Mouse (Mus musculus) liver, embryonic 13.5 days (tissue): ENCODE data around the gene Nxnl2. TPM values are rescaled to one million over a fixed set of nuclear protein-coding genes. Genes with fewer than 3 reads are reported as not detected.

Experiments used
- ATAC-seq: fragments of 200-750 bp; cut with Nextera tagmentation; 2 replicates; pipeline ENCODE4 v1.8.0; 2017; ENCODE audit warnings: low read depth, mild to moderate bottlenecking, moderate number of reproducible peaks, moderate library complexity
- DNase-seq: peaks from one replicate; pipeline ENCODE4 v3.0.0; 2022
- H3K27ac ChIP-seq: fragments of 300-500 bp; sonication (generic); 2 replicates; pipeline ENCODE4 v1.5.1; 2015; ENCODE audit warnings: moderate library complexity, mild to moderate bottlenecking, inconsistent platforms
- H3K27me3 ChIP-seq: fragments of 300-500 bp; sonication (generic); 2 replicates; pipeline ENCODE4 v1.6.1; 2015; ENCODE audit warnings: mild to moderate bottlenecking, inconsistent platforms
- H3K36me3 ChIP-seq: fragments of 300-500 bp; sonication (generic); 2 replicates; pipeline ENCODE4 v1.6.1; 2015; ENCODE audit warnings: mild to moderate bottlenecking, inconsistent platforms
- H3K4me1 ChIP-seq: fragments of 300-500 bp; sonication (generic); replicated peaks from 2 replicates; pipeline ENCODE4 v1.6.1; 2015; ENCODE audit warnings: inconsistent platforms
- H3K4me2 ChIP-seq: fragments of 300-500 bp; sonication (generic); 2 replicates; pipeline ENCODE4 v1.6.1; 2015; ENCODE audit warnings: inconsistent platforms, mild to moderate bottlenecking, moderate library complexity
- H3K4me3 ChIP-seq: fragments of 300-500 bp; sonication (generic); replicated peaks from 2 replicates; pipeline ENCODE4 v1.5.1; 2015; ENCODE audit warnings: mild to moderate bottlenecking, inconsistent platforms
- H3K9ac ChIP-seq: fragments of 300-500 bp; sonication (generic); 2 replicates; pipeline ENCODE4 v1.6.1; 2015; ENCODE audit warnings: mild to moderate bottlenecking, inconsistent platforms
- H3K9me3 ChIP-seq: fragments of 300-500 bp; sonication (generic); replicated peaks from 2 replicates; pipeline ENCODE4 v1.6.1; 2016; ENCODE audit warnings: inconsistent platforms
- WGBS: fragments of 180-500 bp; shearing (Covaris S2); methylation state at CpG from one replicate; pipeline ENCODE4 v1.1.7; 2015; ENCODE audit not compliant: insufficient replicate concordance; 5-methylcytosine and 5-hydroxymethylcytosine counted together
- polyA plus RNA-seq: library from polyadenylated mRNA; unstranded; fragments of >200 nt; fragmentation: Nextera tagmentation; extraction: Ambion mirVana; gene quantifications from 2 replicates; pipeline ENCODE4 v1.2.1, GENCODE M21; 2015

Nxnl2 gene
- polyA plus RNA-seq, 1 experiment from 2014 or later = not detected

DNA sequence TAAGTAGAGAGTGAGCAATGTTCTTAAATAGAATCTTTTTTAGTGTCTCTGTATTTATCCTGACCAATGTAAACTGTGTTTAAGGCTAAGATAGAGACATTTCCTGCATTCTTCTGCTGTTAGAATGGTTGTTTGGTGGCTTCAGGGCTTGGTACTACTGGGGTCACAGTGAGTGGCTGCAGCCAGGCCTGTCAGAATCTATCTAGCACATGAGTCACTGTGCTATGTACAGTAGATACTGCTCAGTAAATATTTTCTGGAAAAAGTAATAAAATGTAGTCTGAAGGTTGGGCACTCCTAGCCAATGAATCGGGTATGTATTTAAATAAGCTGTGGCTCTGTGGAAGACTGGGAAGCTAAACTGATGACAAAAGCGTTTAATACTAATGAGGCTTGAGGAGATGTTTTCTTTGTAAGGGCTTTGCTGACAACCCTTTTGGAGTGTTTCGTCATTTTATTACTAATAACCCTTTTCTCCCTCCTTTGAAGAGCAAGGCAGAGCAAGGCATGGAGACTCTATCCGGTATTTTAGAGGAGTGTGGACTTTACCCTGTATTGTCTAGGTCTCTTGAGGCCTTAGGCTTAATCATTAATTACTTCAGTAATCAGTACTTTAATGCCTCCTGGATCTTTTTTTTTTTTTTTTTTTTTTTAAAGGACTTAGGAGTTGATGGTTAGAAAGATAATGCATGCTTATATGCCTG lies 17.7 kb upstream of the Nxnl2 start:
- Histone ChIP-seq H3K9me3 (no peaks in the 10 kb centered on the region), H3K4me3 (no peak overlapping the region), H3K9ac (no peak overlapping the region), H3K4me2 (no peak overlapping the region), H3K4me1 (no peaks in the 10 kb centered on the region; the same call in 1 of the 2 replicates), H3K27ac (no peak overlapping the region), H3K36me3 (peaks cover 21% of the 10 kb centered on the region), H3K27me3 (no peaks in the 10 kb centered on the region)
- WGBS = 73% methylated on average over 4 of the region's 4 CpGs
- no peak for ATAC-seq
- no peak for DNase-seq

DNA sequence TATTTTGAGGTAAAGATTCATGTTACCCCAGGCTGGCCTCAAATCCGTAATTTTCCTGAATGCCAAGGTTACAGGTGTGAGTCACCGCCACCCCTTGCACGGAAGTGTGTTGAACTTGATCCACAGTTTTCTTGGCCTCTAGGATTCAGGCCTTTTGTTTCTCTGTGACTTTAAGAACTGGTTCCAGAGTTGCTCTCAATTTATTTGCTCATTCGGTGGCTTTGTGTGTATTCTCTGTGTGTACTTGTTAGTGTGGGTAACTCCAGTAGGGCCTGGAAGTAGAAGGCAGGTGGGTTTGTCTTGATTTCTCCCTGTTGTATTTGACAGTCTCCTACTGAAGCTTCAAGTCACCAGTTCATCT lies 17.2 kb upstream of the Nxnl2 start:
- WGBS = 75% methylated on average over 4 of the region's 4 CpGs
- ATAC-seq (no peak), DNase-seq (no peak)
- Histone ChIP-seq H3K9me3 (no peaks in the 10 kb centered on the region), H3K4me3 (no peak overlapping the region), H3K27ac (no peak overlapping the region), H3K36me3 (peaks cover 21% of the 10 kb centered on the region), H3K27me3 (no peaks in the 10 kb centered on the region), H3K9ac (no peak overlapping the region), H3K4me1 (no peaks in the 10 kb centered on the region), H3K4me2 (no peak overlapping the region)

DNA sequence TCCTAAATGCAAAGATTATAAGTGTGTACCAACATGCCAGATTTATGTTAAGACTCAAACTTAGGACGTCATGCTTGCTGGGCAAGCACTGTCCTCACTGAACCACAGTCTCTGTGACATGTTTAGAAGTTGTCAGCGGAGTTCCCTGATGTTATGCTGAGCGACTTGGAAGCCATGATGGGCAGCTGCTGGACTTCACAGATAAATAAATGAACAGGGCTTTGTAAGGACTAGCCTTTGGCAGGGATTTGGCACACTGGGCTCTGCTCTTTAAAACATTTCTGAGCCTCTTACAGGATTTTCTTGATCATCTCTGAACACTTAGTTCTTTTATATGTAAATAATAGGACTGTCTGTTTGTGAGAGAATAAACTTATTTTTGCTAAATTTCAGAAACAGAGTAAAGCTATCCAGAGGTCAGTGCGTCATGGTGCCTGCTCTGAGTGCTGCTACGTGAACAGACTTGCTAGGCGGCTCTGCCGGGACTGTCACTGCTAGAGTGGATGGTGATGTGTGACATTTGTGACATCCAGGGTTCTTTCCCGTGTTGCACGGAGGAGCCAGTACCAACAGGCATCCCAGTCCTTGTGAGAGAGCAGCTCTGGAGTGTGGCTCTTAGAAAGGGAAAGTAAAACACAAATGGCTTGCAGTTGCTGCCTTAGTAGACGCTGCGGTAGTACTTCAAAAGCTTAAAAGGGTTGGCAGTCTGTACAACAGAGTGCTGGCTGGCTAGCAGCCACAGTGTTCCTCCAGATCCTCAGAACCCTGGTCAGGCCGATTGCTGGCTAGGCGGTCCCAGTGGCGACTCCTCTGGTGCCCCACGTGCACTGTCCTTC lies 15.4 kb upstream of the Nxnl2 start:
- WGBS = 81% methylated on average over 15 of the region's 15 CpGs
- Histone ChIP-seq H3K27me3 (no peaks in the 10 kb centered on the region), H3K4me1 (no peaks in the 10 kb centered on the region), H3K9me3 (no peaks in the 10 kb centered on the region), H3K27ac (no peak overlapping the region), H3K4me3 (no peak overlapping the region), H3K4me2 (no peak overlapping the region), H3K36me3 (peaks cover 17% of the 10 kb centered on the region), H3K9ac (no peak overlapping the region)
- no peak for DNase-seq
- ATAC-seq = no peak

DNA sequence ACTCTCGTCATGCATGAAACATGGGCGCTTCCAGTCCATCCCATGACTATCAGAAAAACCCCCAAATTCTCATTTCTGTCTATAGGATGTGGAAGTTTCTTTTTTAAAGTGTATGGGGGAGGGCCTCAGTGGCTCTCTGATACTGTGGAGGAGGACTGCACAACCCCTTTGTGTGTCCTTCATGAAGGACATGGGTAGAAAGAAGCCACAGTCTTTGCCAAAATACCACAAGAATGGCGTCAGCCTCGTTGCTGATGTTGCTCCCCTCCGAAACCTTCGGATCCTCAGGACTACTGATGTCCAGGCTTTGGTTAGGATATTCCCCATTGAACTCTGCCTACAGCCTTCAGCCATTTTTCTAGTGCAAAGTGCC lies 14.8 kb upstream of the Nxnl2 start:
- no peak overlapping the region for H3K4me3 ChIP-seq
- ATAC-seq (no peak), DNase-seq (no peak)
- WGBS = 81% methylated on average over 6 of the region's 6 CpGs
- H3K4me2 ChIP-seq = no peak overlapping the region
- no peak overlapping the region for H3K9ac ChIP-seq
- H3K27ac ChIP-seq = no peak overlapping the region
- H3K27me3 ChIP-seq = no peaks in the 10 kb centered on the region
- H3K36me3 ChIP-seq = peaks cover 16% of the 10 kb centered on the region
- H3K4me1 ChIP-seq = no peaks in the 10 kb centered on the region
- no peaks in the 10 kb centered on the region for H3K9me3 ChIP-seq

DNA sequence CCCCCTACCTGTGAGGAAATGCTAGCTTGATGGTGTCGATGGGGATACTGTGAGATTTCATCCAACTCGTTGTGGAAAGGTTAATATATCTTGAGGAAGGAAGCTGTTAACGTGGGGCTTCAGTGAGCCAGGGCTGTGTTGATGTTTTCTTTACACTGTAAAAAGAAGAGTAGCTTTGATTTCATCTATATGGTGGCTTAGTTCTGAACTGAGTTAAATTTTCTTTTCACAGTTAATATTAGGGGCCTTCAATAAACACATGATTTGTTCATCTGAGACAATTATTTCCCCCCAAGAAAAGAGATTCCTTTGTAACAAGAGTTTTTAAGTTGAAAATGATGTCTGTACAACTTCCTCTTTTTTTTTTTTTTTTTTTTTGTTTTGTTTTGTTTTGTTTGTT lies 13.5 kb upstream of the Nxnl2 start:
- H3K9me3 ChIP-seq = no peaks in the 10 kb centered on the region
- no peak overlapping the region for H3K4me3 ChIP-seq
- no peaks in the 10 kb centered on the region for H3K4me1 ChIP-seq
- no peak overlapping the region for H3K9ac ChIP-seq
- DNase-seq (no peak), ATAC-seq (no peak)
- H3K27me3 ChIP-seq = no peaks in the 10 kb centered on the region
- H3K4me2 ChIP-seq = no peak overlapping the region
- H3K27ac ChIP-seq = no peak overlapping the region
- WGBS = 36% methylated on average over 3 of the region's 3 CpGs
- peaks cover 16% of the 10 kb centered on the region for H3K36me3 ChIP-seq

DNA sequence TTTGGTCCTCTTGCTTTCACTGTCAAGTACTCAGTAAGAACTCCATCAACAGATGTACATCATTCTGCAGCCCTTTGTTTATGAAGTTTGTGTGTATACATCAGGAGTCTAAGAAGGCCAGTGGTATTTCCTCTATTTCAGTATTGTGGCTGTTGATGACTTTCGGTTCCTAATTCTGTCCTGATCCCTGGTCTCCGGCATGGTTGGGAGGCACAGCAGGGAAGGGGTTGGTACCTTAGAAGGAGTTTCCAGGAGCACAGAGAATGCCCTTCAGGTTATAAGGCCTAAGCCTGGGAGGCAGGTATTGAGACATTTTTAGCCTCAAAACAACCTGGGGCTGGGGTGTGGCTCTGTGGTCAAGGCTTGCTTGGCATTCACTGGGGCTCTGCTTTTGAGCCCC lies 9.2 kb upstream of the Nxnl2 start:
- H3K4me3 ChIP-seq = no peak overlapping the region
- H3K27ac ChIP-seq = no peak overlapping the region
- ATAC-seq (no peak), DNase-seq (no peak)
- H3K9me3 ChIP-seq = no peaks in the 10 kb centered on the region
- no peaks in the 10 kb centered on the region for H3K4me1 ChIP-seq
- H3K27me3 ChIP-seq = no peaks in the 10 kb centered on the region
- no peak overlapping the region for H3K9ac ChIP-seq
- no peak overlapping the region for H3K4me2 ChIP-seq
- WGBS = 76% methylated on average over 2 of the region's 2 CpGs
- H3K36me3 ChIP-seq = no peaks in the 10 kb centered on the region; the same call in 1 of the 2 replicates

DNA sequence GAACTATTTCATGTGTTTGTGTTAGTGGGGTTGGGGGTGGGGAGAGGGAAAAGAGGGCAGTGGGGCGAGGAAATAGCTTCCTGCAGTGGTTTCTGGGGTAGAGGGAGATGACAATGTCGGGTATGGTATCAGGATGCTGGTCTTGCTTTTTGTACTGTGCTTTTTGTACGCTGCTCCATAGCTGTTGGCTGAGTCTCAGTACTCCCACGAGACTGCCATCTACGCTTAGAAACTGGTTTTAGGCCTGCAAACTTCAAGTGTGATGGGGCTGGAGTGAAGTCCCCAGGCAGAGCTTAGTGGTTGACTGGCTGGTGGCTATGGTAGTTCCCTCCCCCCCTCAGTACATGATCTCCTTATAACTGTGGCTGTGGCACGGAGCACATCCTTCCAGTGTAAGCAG lies 8.6 kb upstream of the Nxnl2 start:
- no peak overlapping the region for H3K4me2 ChIP-seq
- WGBS = 55% methylated on average over 6 of the region's 6 CpGs
- H3K4me3 ChIP-seq = no peak overlapping the region
- no peaks in the 10 kb centered on the region for H3K4me1 ChIP-seq
- H3K36me3 ChIP-seq = no peaks in the 10 kb centered on the region; the same call in 1 of the 2 replicates
- no peak overlapping the region for H3K9ac ChIP-seq
- H3K27me3 ChIP-seq = no peaks in the 10 kb centered on the region
- no peaks in the 10 kb centered on the region for H3K9me3 ChIP-seq
- H3K27ac ChIP-seq = no peak overlapping the region
- no peak for DNase-seq
- no peak for ATAC-seq

DNA sequence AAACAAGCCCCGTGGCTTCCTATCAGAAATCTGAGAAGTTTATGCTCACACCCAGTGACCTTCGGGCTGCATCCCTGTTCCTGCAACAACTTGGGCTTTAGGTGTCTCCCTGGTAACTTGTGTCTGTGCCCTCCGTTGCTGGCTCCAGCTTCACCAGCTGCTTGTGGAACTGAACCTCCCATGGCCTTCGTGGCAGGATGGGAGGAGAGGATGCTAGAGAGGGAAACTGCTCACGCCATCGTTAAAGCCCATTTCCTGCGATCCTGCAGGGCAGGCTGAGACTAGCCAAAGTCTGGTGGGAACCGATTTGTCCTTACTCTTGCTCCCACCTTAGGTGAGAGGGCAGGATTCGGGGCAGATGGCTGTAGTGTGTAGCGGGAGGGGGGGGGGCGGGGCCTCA lies 4.1 kb upstream of the Nxnl2 start:
- Histone ChIP-seq H3K4me1 (peaks cover 13% of the 10 kb centered on the region), H3K36me3 (no peaks in the 10 kb centered on the region), H3K4me3 (no peak overlapping the region), H3K9ac (no peak overlapping the region), H3K9me3 (no peaks in the 10 kb centered on the region), H3K27ac (no peak overlapping the region), H3K4me2 (no peak overlapping the region), H3K27me3 (peaks cover 27% of the 10 kb centered on the region)
- DNase-seq (no peak), ATAC-seq (no peak)
- WGBS = 49% methylated on average over 11 of the region's 11 CpGs

DNA sequence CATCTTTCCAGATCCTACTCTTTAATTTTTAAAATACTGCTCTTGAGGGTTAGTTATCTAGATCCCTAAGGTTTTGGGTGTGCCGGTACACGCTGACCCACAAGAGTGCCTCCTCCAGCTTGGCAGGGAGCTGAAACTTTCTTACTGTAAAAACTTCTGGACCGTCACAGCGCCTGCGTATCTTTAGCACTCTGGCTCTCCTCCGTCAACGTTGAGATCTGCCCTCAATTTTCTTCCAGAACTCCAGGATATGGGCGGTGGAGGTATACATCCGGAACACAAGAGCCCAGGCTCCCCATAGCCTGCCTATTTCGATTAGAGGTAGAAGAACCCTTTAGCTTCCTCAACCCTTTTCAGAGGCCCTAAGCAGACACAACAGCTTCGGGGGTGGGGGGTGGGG lies 607 bp upstream of the Nxnl2 start:
- DNase-seq = no peak
- ATAC-seq = no peak
- Histone ChIP-seq H3K36me3 (no peaks in the 10 kb centered on the region), H3K4me3 (0 out of 2 replicates have a peak overlapping the region, but pooled peaks have one; percentile 46), H3K27ac (no peak overlapping the region), H3K9ac (no peak overlapping the region; the same call in 1 of the 2 replicates), H3K4me1 (peaks cover 13% of the 10 kb centered on the region), H3K9me3 (no peaks in the 10 kb centered on the region), H3K4me2 (peak overlapping the region; percentile 69), H3K27me3 (peaks cover 38% of the 10 kb centered on the region)
- 20% methylated on average over 11 of the region's 11 CpGs for WGBS

DNA sequence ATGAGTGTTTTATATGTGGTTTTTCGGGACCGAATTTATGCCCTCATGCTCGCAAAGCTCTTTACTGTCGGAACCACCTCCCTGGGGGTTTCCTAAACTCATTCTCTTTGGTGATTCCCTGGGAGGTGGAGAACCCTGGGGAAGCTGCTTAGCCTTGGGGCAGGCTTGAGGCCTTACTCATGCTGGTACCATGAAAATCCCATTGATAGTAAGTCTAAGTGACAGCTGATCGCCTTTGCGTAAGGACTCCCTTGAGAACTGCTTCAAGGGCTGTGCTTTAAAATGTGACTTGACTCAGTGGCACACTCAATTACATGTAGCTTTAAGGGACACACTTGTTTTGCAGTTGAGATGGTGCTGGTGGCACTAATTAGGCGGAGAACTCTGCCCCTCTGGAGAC lies 1.8 kb downstream of the Nxnl2 start:
- no peak overlapping the region for H3K4me3 ChIP-seq
- no peaks in the 10 kb centered on the region for H3K9me3 ChIP-seq
- peaks cover 38% of the 10 kb centered on the region for H3K27me3 ChIP-seq
- WGBS = 80% methylated on average over 7 of the region's 7 CpGs
- H3K9ac ChIP-seq = no peak overlapping the region
- DNase-seq = no peak
- no peak for ATAC-seq
- no peak overlapping the region for H3K27ac ChIP-seq
- H3K36me3 ChIP-seq = no peaks in the 10 kb centered on the region
- H3K4me1 ChIP-seq = peaks cover 13% of the 10 kb centered on the region
- H3K4me2 ChIP-seq = no peak overlapping the region

DNA sequence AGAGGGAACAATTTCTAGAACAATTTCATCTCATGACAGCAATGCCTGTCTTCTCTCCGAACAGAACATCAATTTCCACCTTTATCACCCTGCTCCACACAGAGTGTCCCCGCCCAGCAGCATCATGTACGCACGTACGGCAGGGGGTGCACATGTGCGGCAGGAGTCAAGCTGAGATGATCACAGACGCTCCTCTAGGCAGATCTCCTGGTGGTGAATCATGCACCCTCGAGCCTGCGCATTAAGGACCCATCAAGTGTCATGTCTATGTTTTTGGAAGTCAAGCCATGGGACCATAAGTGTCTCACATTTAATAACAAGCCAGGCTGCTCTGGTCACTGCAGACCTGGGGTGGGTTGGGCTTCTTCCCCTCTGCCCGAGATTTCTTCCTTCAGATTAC lies 8.1 kb downstream of the Nxnl2 start:
- ATAC-seq = no peak
- WGBS = 67% methylated on average over 10 of the region's 10 CpGs
- no peaks in the 10 kb centered on the region for H3K4me1 ChIP-seq

DNA sequence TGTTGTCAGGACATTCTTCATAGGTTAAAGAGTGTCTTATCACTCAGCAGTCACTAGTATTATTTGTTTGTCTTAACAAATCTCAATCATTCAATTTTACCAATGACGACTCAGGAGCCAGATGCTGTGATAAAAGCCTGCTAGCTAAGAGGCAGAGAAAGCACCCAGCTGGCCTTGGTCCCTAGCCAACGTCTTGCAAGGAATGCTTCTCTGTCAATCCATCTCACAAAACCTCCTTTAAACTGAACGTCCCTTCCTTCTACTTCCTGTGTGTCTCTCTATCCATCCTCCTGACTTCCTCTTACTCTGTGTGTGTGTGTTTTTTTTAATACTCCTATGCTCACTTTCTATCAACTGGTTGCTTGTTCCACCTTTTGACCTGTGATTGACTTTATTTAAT lies 8.5 kb downstream of the Nxnl2 start:
- no peak overlapping the region for H3K9ac ChIP-seq
- no peak for ATAC-seq
- no peaks in the 10 kb centered on the region for H3K9me3 ChIP-seq
- DNase-seq = no peak
- H3K36me3 ChIP-seq = no peaks in the 10 kb centered on the region
- no peak overlapping the region for H3K4me3 ChIP-seq
- no peak overlapping the region for H3K4me2 ChIP-seq
- H3K4me1 ChIP-seq = no peaks in the 10 kb centered on the region
- H3K27me3 ChIP-seq = no peaks in the 10 kb centered on the region
- 36% methylated on average over 3 of the region's 3 CpGs for WGBS
- H3K27ac ChIP-seq = no peak overlapping the region

More for the DNA sequence above, 8.1 kb downstream of the Nxnl2 start:
- H3K27ac ChIP-seq = no peak overlapping the region
- H3K27me3 ChIP-seq = no peaks in the 10 kb centered on the region
- no peak overlapping the region for H3K4me2 ChIP-seq
- H3K9ac ChIP-seq = no peak overlapping the region
- no peak for DNase-seq
- no peak overlapping the region for H3K4me3 ChIP-seq
- no peaks in the 10 kb centered on the region for H3K9me3 ChIP-seq
- no peaks in the 10 kb centered on the region for H3K36me3 ChIP-seq
